Mouse (Mus musculus): Measurements from ENCODE around the gene Prpf38b. TPM values are rescaled to one million over a fixed set of nuclear protein-coding genes. Genes with fewer than 3 reads are reported as not detected.
"Not testable (repeated sequence)": the region's sequence is repeated elsewhere in the genome, so short reads cannot be mapped to it uniquely, and the experiment has no call there.

Gene Prpf38b
- polyA plus RNA-seq, 1 experiment from 2014 or later: 98.9 TPM

DNA sequence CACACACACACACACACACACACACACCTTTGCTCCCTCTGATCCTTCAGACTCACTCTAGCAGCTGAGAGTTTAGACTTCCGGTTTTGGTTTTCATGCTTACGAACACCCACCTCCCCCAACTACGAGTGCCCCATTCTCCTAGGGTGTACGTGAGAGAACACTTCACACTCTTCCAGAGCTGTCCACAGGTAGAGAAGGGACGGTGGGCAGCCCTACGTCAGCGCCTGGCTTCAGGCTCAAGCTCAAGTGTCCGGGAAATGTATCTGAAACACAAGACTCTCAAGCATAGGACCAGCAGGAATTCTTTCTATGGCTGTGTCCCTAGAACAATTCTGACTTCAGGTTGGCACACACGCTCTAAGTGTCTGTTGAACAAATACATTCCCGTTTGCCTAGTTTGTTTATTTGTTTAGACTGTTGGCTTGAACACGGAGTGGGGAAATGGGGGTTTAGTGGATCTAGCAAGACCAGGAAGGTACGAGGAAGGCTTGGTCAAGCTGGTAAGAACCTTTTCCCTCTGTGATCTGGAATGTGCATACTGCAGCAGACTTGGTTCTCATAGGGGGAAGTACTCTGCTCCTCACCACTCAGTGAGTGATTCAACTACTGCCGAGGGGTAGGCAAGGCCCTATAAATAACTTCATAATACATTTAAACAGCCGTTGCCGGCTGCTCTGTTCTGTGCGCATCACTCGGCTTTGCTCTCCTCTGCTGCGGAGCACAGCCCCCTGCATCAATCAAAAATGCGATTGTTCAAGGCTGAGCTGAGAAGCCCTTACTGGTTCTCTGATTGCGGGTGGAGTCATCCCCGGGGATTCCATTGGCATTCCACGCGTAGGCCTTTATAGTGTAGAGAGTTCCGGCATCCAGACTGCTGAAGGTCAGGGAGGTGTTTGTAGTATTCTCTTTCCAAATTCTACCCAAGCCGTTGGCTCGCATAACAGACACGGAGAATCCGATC is 30.7 kb downstream of the Prpf38b start:
- no peak overlapping the region for H3K4me3 ChIP-seq (replicated peaks)
- peak overlapping the region; percentile 66 for H3K27ac ChIP-seq
- H3K27me3 ChIP-seq: no peaks in the 10 kb centered on the region
- peaks cover 23% of the 10 kb centered on the region for H3K4me1 ChIP-seq (replicated peaks)
- no peaks in the 10 kb centered on the region for H3K9me3 ChIP-seq
- ATAC-seq (ENCODE audit: insufficient number of reproducible peaks, insufficient read depth, low FRiP score, low TSS enrichment, low read depth): peak; percentile 65; the same call in 1 of the 2 replicates
- WGBS: 62% methylated on average over 28 of the region's 28 CpGs
- peak overlapping the region; percentile 24; the same call in 1 of the 2 replicates for H3K4me2 ChIP-seq
- H3K36me3 ChIP-seq: no peaks in the 10 kb centered on the region
- no peak overlapping the region for H3K9ac ChIP-seq (replicated peaks)

DNA sequence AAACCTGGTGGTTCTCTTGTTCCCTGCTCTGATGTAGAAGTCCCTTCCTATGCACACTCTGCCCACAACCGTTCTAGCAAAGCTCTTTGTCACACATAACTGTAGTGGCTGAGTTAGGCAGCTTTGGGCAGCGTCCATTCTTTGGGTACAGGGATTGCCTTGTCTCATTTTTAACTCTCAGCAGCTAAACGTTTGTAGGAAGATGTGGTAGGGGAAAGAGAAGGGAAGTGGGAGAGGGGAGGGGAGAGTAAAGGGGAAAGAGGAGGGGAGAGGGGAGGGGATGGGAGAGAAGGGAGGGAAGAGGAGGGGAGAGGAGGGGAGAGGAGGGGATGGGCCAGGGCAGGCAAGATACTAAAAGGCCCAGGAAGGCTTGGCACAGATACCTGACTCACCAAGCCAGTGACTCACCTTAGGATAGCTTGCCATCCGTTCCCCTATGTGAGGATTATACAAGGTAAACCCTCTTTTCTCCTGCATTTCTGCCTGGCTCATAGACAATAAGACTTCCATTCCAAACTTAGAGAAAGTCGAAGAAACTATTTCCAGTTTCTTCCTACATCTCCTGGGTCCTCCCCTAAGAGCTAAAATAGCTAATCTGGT is 31.6 kb downstream of the Prpf38b start:
- H3K4me2 ChIP-seq: no peak overlapping the region
- no peak for ATAC-seq (ENCODE audit: insufficient number of reproducible peaks, insufficient read depth, low FRiP score, low TSS enrichment, low read depth)
- no peak overlapping the region for H3K27ac ChIP-seq
- 56% methylated on average over 5 of the region's 5 CpGs for whole genome bisulfite sequencing
- H3K9me3 ChIP-seq: no peaks in the 10 kb centered on the region
- H3K36me3 ChIP-seq: no peaks in the 10 kb centered on the region
- H3K4me1 ChIP-seq (replicated peaks): peaks cover 23% of the 10 kb centered on the region
- no peak overlapping the region for H3K9ac ChIP-seq (replicated peaks)
- no peak overlapping the region for H3K4me3 ChIP-seq (replicated peaks)
- H3K27me3 ChIP-seq: no peaks in the 10 kb centered on the region

DNA sequence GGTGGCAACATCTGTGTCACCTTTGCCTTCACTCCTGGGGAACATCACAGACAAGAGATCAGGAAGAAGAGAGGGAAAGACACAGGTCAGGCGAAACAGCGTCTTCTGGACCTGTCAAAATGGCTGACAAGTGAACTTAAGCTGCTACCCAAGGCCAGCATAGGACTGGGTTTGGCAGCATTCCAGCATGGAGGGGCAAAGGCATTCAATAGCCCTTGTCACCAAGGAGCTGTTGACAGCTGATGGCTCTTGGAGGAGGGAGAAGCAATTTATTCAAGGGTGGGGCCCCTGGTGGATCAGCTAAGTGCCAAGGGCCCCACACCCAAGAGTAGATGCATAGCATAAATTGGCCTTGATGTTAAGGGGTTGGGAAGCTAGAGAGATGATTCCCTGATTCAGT is 32.4 kb downstream of the Prpf38b start:
- H3K36me3 ChIP-seq: no peaks in the 10 kb centered on the region
- H3K4me2 ChIP-seq: no peak overlapping the region
- H3K4me1 ChIP-seq (replicated peaks): peaks cover 23% of the 10 kb centered on the region
- H3K4me3 ChIP-seq (replicated peaks): no peak overlapping the region
- no peak overlapping the region for H3K9ac ChIP-seq (replicated peaks)
- WGBS: 84% methylated on average over 2 of the region's 2 CpGs
- no peak overlapping the region for H3K27ac ChIP-seq
- H3K9me3 ChIP-seq: no peaks in the 10 kb centered on the region
- H3K27me3 ChIP-seq: no peaks in the 10 kb centered on the region
- ATAC-seq (ENCODE audit: insufficient number of reproducible peaks, insufficient read depth, low FRiP score, low TSS enrichment, low read depth): no peak

DNA sequence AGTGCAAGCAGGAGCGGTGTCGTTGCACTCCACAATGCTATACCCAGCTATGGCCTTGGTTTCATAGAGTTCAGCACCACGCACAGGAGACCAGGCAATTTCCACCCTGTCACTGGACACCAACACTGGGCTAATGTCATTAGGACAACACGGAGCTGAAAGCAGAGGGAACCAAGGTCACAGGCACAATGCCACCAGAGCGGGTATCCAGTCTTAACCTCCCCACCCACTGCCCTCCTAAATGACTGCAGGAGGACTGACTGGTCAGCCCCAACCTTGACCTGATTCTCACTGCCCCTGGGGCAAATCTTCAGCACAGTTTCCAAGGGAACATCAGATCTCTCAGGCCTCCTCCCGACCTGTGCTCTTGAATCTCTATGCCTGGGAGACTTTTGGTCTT is 40.9 kb downstream of the Prpf38b start:
- no peak overlapping the region for H3K4me3 ChIP-seq (replicated peaks)
- WGBS: 80% methylated on average over 6 of the region's 6 CpGs
- no peak overlapping the region for H3K9ac ChIP-seq (replicated peaks)
- H3K9me3 ChIP-seq: no peaks in the 10 kb centered on the region
- H3K36me3 ChIP-seq: no peaks in the 10 kb centered on the region
- H3K27ac ChIP-seq: no peak overlapping the region
- H3K4me2 ChIP-seq: no peak overlapping the region
- no peaks in the 10 kb centered on the region for H3K4me1 ChIP-seq (replicated peaks)
- no peak for ATAC-seq (ENCODE audit: insufficient number of reproducible peaks, insufficient read depth, low FRiP score, low TSS enrichment, low read depth)
- H3K27me3 ChIP-seq: no peaks in the 10 kb centered on the region

DNA sequence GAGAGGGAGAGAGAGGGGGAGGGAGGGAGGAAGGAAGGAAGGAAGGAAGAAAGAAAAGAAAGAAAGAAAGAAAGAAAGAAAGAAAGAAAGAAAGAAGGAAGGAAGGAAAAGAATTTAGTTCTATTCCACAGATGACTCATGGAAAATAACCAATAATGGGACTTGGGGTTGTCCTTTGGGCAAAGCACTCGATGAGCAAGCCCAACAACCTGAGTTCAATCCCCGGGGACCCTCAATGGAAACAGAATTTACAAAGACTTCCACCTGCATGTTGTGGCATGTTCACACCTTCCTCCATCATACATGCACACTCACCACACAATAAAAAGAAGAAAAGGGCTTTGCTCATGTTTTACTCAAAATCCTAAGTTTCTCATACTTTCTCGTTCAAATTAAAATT is 44.1 kb downstream of the Prpf38b start:
- Histone ChIP-seq H3K9ac (replicated peaks) (no peak overlapping the region), H3K36me3 (no peaks in the 10 kb centered on the region), H3K9me3 (no peaks in the 10 kb centered on the region), H3K4me3 (replicated peaks) (no peak overlapping the region), H3K4me2 (no peak overlapping the region), H3K27ac (no peak overlapping the region), H3K4me1 (replicated peaks) (no peaks in the 10 kb centered on the region), H3K27me3 (no peaks in the 10 kb centered on the region)
- ATAC-seq (ENCODE audit: insufficient number of reproducible peaks, insufficient read depth, low FRiP score, low TSS enrichment, low read depth): no peak
- 85% methylated on average over 3 of the region's 3 CpGs for WGBS

DNA sequence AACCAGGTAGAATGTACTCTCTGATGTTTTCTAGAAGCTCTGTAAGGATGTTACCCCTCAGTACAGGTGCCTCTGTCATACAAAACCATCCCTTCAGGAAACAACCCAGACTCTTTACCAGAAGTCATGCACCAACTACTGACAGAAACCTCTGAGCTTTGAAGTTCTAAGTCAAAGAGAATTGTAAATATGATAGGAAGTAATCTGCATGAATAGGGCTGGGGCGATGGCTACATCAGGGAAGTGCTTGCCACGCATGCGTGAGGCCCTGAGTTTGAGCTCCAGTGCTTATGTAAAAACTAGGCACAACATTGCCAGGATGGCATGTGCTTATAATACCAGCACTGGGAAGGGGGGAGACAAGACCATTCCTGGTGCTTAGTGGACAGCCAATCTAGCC is 45.9 kb downstream of the Prpf38b start:
- Histone ChIP-seq H3K4me2 (no peak overlapping the region), H3K27ac (no peak overlapping the region), H3K36me3 (no peaks in the 10 kb centered on the region), H3K4me1 (replicated peaks) (no peaks in the 10 kb centered on the region), H3K4me3 (replicated peaks) (no peak overlapping the region), H3K9ac (replicated peaks) (no peak overlapping the region), H3K9me3 (0 out of 2 replicates have a peak, but pooled peaks cover 3% of the 10 kb centered on the region), H3K27me3 (no peaks in the 10 kb centered on the region)
- no peak for ATAC-seq (ENCODE audit: insufficient number of reproducible peaks, insufficient read depth, low FRiP score, low TSS enrichment, low read depth)
- 92% methylated on average over 3 of the region's 3 CpGs for WGBS

DNA sequence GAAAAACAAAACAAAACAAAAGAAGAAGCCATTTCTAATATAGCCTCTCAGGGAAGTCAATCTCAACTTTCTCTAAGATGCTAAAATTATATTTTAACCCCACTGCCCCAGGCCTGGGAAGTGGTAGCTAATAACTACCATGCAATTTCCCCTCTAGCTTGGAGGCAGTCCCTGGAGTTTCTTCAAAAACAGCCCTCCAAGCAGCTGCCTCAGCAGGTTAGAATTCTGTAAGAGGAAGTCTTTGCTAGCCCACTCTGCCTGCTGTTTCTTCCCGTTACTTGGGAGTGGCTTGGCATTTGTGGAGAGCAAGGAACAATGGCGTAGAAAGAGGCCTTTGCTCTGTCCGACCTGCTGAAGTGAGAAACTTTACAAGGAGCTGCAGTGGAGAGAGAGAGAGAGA is 46.4 kb downstream of the Prpf38b start:
- H3K4me3 ChIP-seq (replicated peaks): no peak overlapping the region
- no peak overlapping the region for H3K4me2 ChIP-seq
- WGBS: 45% methylated on average over 3 of the region's 3 CpGs
- no peak overlapping the region for H3K9ac ChIP-seq (replicated peaks)
- 0 out of 2 replicates have a peak, but pooled peaks cover 3% of the 10 kb centered on the region for H3K9me3 ChIP-seq
- no peak for ATAC-seq (ENCODE audit: insufficient number of reproducible peaks, insufficient read depth, low FRiP score, low TSS enrichment, low read depth)
- H3K27ac ChIP-seq: no peak overlapping the region
- H3K27me3 ChIP-seq: no peaks in the 10 kb centered on the region
- H3K4me1 ChIP-seq (replicated peaks): no peaks in the 10 kb centered on the region
- no peaks in the 10 kb centered on the region for H3K36me3 ChIP-seq

DNA sequence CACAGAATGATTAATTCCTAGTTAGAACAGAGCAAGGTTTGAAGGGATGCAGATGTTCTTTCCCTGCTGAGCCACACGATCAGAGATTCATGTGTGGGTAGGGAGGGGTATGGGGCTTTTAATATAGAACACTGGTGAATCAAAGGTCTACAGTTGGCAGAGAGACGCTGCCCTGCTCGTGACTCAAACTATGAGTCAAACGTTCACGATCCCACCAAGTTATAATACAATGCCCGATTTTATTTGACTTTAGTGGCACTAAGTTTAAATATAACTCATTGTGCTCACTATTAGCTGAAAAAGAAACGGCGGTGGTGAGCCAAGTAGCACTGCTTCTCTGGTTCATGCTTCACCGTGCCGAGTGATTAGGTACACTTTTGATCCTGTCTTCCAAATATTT is 48.4 kb downstream of the Prpf38b start:
- 84% methylated on average over 10 of the region's 10 CpGs for WGBS
- no peak for ATAC-seq (ENCODE audit: insufficient number of reproducible peaks, insufficient read depth, low FRiP score, low TSS enrichment, low read depth)
- Histone ChIP-seq H3K27me3 (no peaks in the 10 kb centered on the region), H3K4me2 (no peak overlapping the region), H3K27ac (no peak overlapping the region), H3K9me3 (0 out of 2 replicates have a peak, but pooled peaks cover 3% of the 10 kb centered on the region), H3K36me3 (no peaks in the 10 kb centered on the region), H3K9ac (replicated peaks) (no peak overlapping the region), H3K4me3 (replicated peaks) (no peak overlapping the region), H3K4me1 (replicated peaks) (peaks cover 16% of the 10 kb centered on the region; the same call in 1 of the 2 replicates)

DNA sequence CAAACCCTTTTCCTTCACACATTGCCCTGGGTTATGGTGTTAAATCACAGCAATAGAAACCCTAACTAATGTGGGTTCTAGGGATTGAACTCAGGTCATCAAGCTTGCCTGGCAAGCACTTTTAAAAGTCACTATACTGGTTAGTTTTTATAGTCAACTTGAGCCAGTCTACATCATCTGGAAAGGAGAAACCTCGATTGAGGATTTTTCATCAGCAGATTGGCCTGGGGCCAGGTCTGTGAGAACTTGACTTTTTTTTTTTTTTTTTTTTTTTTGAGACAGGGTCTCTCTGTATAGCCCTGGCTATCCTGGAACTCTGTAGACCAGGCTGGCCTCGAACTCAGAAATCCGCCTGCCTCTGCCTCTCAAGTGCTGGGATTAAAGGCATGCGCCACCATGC is 49.2 kb downstream of the Prpf38b start:
- H3K27me3 ChIP-seq; ATAC-seq (ENCODE audit: insufficient number of reproducible peaks, insufficient read depth, low FRiP score, low TSS enrichment, low read depth); H3K4me3 ChIP-seq (replicated peaks); H3K36me3 ChIP-seq; H3K9me3 ChIP-seq; H3K9ac ChIP-seq (replicated peaks); H3K4me2 ChIP-seq: not testable (repeated sequence)
- WGBS: 84% methylated on average over 4 of the region's 4 CpGs
- H3K4me1 ChIP-seq (replicated peaks): peaks cover 20% of the 10 kb centered on the region; the same call in 1 of the 2 replicates
- 0 out of 2 replicates have a peak overlapping the region, but pooled peaks have one; percentile 12 for H3K27ac ChIP-seq

DNA sequence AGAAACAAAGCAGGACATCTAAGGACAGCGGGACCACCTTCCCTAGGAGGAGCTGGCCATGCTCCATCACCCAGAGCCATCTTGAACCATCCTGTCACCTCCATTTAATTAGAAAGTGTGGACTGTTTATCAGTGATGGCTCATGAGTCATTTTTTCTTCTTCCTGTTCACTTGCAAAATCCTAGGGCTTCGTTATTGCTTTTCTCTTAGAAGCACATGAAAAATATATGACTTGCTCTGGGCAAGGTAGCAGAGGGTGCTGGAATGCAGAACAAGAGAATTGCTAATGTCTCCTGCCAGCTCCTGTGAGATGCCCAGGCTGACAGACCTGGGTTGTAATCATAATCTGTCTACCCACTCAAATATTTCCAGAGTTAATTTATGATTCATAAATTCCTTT is 50.7 kb downstream of the Prpf38b start:
- H3K9ac ChIP-seq (replicated peaks): no peak overlapping the region
- 0 out of 2 replicates have a peak, but pooled peaks cover 3% of the 10 kb centered on the region for H3K9me3 ChIP-seq
- no peak overlapping the region for H3K4me3 ChIP-seq (replicated peaks)
- 71% methylated on average over 2 of the region's 2 CpGs for WGBS
- peaks cover 29% of the 10 kb centered on the region for H3K4me1 ChIP-seq (replicated peaks)
- H3K4me2 ChIP-seq: no peak overlapping the region
- ATAC-seq (ENCODE audit: insufficient number of reproducible peaks, insufficient read depth, low FRiP score, low TSS enrichment, low read depth): no peak
- H3K36me3 ChIP-seq: no peaks in the 10 kb centered on the region
- H3K27ac ChIP-seq: no peak overlapping the region
- H3K27me3 ChIP-seq: no peaks in the 10 kb centered on the region

DNA sequence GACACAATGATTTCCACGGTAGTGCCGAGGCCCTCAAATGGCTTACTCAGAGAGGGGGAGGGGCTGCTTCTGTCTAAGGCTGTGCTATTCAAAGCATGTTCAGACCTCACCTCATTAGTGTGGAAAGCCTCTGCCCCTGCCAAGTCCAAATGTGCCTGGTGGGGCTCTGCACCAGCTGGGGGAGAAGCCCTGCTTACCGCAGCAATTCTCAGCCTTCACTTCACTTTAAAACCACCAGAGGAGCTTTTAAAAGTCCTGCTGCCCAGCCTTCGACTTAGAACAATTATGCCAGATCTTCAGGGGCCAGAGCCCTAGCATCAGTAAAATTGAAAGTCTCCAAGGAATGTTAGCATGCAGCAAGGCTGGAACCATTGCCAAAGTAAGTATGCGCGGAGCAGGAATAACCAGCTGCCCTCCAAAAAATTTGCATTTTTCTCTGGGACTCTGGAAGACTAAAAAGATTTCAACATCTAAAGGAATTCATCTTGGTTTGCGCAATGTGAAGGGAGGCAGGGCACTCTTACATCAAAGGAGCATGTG is 53.2 kb downstream of the Prpf38b start:
- H3K9ac ChIP-seq (replicated peaks): no peak overlapping the region
- ATAC-seq (ENCODE audit: insufficient number of reproducible peaks, insufficient read depth, low FRiP score, low TSS enrichment, low read depth): peak; percentile 84
- 0 out of 2 replicates have a peak, but pooled peaks cover 3% of the 10 kb centered on the region for H3K9me3 ChIP-seq
- no peaks in the 10 kb centered on the region for H3K36me3 ChIP-seq
- peak overlapping the region; percentile 1; the same call in 1 of the 2 replicates for H3K4me2 ChIP-seq
- H3K4me3 ChIP-seq (replicated peaks): no peak overlapping the region
- peak overlapping the region; percentile 77 for H3K27ac ChIP-seq
- WGBS: 27% methylated on average over 7 of the region's 7 CpGs
- H3K4me1 ChIP-seq (replicated peaks): peaks cover 29% of the 10 kb centered on the region
- no peaks in the 10 kb centered on the region for H3K27me3 ChIP-seq

Measured in limb, embryonic 12.5 days (tissue).